Mouse (Mus musculus) R1 (cell line): ENCODE measurements around the gene Ogdhl.

Experiments
- DNase-seq: peaks from one replicate; pipeline ENCODE4 v3.0.0-alpha.2; 2018; ENCODE audit warnings: low read depth, low spot score

The Ogdhl gene

GRCm38 (mm10) chr14:32379395-32380098 is 57.7 kb downstream of the Ogdhl start:
- peak; percentile 88 for DNase-seq

GRCm38 (mm10) chr14:32380099-32380480 is 58.3 kb downstream of the Ogdhl start:
- peak; percentile 86 for DNase-seq

GRCm38 (mm10) chr14:32381066-32381465 is 59.2 kb downstream of the Ogdhl start:
- DNase-seq = no peak

GRCm38 (mm10) chr14:32381619-32382018 is 59.8 kb downstream of the Ogdhl start:
- DNase-seq = no peak

- DNase-seq = peak; percentile 95
Measured at GRCm38 (mm10) chr14:32388196-32388595, 66.4 kb downstream of the Ogdhl start, which contains the start of gene 1700024G13Rik. Gene 1700024G13Rik, minus strand, starts transcription at chr14:32388391.
